Mouse (Mus musculus) layer of hippocampus, postnatal 36 days (tissue): ENCODE results near the gene Plscr4. TPM values are rescaled to one million over a fixed set of nuclear protein-coding genes. Genes with fewer than 3 reads are reported as not detected.
A peak's percentile ranks its signal among the peaks of the same experiment; 100 is the strongest.

Experiments used
- DNase-seq, 2 experiments: peaks; one replicate each; pipeline ENCODE4 v3.0.0; 2022
- total RNA-seq, 2 experiments: library from RNA; stranded (reverse); gene quantifications; 2 replicates each; pipeline ENCODE4 v1.2.3; 2021

The Plscr4 gene
- total RNA-seq: 1 to 10 TPM; 3.0 to 3.6 TPM

DNA sequence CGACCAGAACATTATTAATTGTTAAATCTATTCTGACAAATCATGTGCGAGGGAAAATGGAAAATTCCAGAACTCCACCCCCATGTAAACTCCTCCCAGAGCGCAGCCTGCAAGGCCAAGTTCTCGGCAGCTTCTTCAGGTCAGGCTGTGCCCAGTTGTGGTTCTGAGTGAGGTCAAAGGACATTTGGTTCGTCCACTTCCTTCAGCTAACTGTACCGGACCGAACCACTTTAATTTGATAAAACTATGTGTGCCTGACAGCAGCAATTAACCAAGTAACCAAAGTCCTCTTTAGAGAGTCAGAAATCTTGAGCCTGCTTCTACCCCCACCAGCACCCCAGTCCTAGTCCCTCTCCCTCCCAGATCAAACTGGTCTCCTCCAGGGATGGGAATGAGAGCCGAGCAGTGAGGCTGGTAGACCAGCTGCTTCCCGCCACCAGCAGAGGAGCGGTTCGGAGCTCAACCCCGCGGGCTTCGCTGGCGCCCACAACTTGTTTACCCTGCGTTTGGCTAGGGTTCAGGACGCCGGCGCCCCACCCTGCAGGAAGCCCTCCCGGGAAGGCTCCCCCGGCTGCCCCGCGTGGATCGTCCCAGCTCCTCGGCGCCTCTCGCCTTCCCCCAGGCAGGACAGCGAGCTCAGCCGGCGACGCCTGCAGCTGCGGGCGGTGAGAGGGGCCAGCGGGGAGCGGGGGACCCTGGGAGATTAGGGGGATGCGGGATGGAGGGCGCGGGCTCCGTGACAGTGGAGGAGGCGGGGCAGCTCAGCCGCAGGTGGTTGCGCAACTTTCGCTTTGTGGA lies at the start of gene Plscr4:
Plscr4 (plus strand) TSS at position 113 of the 798 bp plus-strand sequence.
- DNase-seq: peak; percentile 35 to 40

DNA sequence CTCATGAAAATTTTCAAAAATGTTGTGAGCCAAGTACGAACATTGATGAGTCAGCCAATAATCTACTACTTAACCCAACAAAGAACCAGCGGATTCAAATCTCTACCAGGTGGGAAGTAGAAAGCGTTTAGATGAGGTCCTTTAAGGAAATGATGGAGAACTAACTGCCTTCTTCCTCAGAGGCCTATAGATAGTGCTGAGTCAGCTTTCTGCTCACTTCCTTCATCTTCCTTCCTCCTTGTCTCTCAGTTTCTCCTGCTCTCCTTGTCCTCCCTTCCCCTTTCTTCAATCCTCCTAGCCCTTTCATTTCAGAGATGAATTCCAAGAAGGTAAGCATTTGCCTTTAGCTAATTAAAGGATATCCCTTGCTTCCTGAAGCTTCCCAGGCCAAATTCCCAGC lies 46.9 kb upstream of the Plscr4 start:
- DNase-seq: no peak

GRCm38 (mm10) chr9:92412045-92412444 lies 45.1 kb upstream of the Plscr4 start:
- DNase-seq: no peak

DNA sequence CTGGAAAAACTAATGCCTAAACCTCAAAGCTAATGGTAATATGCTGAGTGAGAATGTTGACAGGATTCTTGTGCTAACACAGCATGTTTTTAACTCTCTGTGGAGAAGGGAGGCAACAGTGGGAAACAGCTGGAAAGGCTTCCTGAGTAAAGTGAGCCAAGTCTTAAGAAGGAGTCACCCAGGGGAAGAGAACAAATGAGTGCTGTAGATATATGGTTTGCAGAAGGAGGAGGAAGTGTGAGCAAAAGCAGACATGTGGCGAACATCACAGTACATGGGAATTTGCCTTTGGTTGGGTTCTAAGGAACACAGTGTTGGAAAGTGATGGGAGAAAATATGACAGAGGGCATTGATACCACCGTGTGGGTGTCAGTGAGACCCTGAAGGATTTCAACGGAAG lies 43.5 kb upstream of the Plscr4 start:
- no peak for DNase-seq

DNA sequence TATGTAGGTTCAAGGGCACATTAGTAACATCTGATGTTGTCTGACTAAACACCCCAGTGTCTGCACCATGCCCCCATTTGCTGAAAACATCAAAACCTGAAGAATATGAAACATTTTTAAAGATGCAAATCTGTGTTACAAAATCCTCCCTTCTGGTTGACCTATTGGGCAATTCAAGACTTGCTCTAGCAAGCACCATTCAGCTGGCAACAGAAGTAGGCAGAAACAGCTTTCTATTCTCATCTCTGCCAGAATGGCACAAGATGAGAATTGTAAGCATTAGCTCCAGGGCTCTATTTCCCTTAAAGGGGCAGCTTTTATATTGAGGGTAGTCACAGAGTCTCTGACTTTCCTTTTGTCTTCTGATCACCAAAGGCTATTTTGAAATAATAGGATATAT lies 19.4 kb upstream of the Plscr4 start:
- no peak for DNase-seq

- no peak for DNase-seq
These were observed 15.7 kb upstream of the Plscr4 start for GRCm38 (mm10) chr9:92441468-92441867.

- no peak for DNase-seq
These were observed 12.6 kb upstream of the Plscr4 start for GRCm38 (mm10) chr9:92444536-92444935.

- DNase-seq: no peak
These were observed 568 bp upstream of the Plscr4 start for GRCm38 (mm10) chr9:92456605-92457004.

DNA sequence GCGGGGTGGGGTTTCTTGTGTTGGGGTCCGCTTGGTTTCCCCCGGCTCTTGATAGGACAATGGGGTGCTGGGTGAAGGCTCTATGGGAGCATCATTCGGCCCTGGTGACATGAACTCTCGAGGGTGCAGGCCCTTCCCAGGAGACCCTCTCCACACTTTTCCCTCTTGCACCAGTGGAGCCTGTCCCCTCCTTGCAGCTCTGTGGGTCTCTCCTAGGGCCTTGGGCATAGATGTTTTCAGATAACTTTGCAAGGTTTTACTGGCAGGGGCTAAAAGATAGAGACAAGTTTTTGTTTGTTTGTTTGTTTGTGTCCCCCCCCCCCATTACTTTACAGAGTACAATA lies 858 bp downstream of the Plscr4 start:
- DNase-seq: no peak

GRCm38 (mm10) chr9:92458418-92458817 lies 1.2 kb downstream of the Plscr4 start:
- DNase-seq: no peak

GRCm38 (mm10) chr9:92467724-92468123 lies 10.6 kb downstream of the Plscr4 start:
- no peak for DNase-seq

DNA sequence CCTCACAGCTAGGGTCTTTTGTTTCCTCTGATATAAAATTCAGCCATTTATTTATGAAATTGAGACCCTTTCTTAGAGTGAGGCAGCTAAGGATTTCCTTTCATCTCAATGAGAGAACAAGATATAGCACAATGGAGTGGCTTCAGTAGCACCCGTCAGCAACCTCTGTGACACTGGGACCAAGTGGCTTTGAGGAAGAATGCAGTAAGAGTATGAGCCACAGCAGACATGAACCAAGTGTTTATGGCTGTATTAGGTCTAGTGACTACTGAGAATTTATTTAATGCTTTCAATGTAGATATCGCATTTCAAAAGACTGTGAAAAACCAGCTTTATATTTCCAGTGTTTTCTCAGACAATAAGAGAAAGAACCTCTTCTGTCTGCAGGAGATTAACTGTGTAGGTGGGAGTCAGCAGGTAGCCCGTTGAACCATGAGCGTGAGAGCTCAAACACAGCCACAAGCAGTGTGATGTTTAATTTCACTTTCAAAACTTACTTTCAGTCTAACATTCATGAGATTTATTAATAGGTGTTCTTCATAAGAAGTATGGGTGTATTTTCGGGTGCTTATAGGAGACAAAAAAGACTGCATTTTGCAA lies 15.2 kb downstream of the Plscr4 start:
- DNase-seq: no peak

DNA sequence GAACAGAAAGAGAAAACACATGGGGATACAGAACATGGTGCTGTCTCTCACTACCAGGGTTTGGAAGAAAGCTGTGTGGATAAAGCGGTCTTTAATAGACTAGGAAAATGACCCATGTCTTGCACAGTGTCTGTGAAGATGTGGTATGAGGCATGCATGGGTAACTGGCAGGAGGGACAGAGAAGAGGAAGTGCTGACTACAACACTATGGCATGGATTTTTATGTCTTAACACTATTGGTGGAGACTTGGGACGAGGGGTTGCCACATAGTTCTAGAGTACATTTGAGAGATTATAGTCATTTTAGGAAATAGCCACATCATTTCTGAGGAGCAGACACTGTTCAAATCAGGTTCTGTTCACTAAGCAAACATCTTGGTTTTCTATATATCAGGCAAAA lies 16.0 kb downstream of the Plscr4 start:
- no peak for DNase-seq

DNA sequence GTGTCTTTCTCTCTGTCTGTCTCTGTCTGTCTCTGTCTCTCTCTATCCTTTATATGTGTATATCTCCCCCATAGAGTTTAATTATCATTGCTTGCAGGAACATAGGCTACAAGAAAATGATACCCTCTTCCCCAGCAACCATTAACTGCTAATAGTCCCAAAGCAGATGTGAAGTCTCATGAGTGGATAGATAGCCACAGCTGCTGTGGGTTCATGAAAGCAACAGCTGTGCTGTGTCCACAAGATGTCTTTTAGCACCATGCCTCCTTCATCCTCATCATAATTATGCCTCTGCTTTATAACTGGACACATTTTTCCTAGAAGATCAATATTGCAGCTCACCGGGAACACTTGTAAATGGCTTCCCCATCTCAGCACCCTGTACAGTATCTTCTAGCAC lies 17.1 kb downstream of the Plscr4 start:
- DNase-seq: no peak

DNA sequence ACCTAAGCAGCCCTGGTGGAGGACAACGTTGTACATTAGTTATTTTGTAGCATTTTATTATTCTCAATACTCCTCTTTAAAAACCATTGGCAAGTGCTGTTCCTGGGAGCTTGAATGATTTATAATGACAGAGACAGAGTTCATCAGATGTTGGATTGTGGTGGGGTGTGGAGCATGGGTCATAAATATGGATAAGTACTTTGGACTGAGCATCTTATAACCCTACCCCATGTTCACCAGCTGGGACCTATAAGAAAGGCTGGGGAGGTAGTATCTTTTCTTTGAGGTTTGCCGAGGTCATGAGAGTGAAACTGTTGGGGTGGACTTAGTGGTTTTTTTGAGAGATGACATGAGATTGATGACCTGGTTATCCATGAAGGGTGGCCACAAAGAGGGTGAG lies 24.5 kb downstream of the Plscr4 start:
- no peak for DNase-seq

GRCm38 (mm10) chr9:92482551-92482950 lies 25.4 kb downstream of the Plscr4 start:
- DNase-seq: no peak

- no peak for DNase-seq
These were observed 27.6 kb downstream of the Plscr4 start for GRCm38 (mm10) chr9:92484710-92485267.

GRCm38 (mm10) chr9:92489857-92490256 lies 32.7 kb downstream of the Plscr4 start:
- DNase-seq: no peak

GRCm38 (mm10) chr9:92490319-92490718 lies 33.1 kb downstream of the Plscr4 start:
- DNase-seq: no peak

GRCm38 (mm10) chr9:92491274-92491673 lies 34.1 kb downstream of the Plscr4 start:
- no peak for DNase-seq

DNA sequence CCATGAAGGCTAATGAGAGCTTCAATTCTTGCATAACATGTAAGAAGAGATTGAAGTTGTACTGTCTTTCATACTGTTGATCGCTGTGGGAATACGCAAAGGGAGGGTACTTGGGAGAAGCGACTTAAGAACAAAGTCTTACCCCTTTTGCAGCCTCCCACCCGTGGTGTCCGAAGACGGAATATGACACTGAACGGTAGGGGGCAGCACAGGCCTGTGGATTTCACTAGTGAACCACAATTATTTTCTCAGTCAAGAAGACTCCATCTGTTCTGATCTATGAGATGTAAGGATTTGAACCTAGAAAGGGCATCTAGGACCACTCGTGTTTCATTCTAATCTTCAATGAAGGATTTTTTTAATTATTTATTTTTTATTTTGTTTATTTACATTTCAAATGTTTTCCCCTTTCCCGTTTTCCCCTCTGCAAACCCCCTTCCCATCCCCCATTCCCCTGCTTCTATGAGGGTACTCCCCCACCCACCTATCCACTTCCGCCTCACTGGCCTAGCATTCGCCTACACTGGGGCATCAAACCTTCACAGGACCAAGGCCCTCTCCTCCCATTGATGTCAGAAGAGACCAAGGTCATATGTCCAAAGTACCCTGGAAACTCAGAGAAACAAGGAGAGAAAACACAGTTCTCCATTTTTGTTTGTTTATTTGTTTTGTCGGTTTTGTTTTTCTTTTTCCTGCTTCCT lies 42.7 kb downstream of the Plscr4 start:
- DNase-seq: peak; percentile 74 to 85

GRCm38 (mm10) chr9:92504256-92504655 lies 47.1 kb downstream of the Plscr4 start:
- no peak for DNase-seq

DNA sequence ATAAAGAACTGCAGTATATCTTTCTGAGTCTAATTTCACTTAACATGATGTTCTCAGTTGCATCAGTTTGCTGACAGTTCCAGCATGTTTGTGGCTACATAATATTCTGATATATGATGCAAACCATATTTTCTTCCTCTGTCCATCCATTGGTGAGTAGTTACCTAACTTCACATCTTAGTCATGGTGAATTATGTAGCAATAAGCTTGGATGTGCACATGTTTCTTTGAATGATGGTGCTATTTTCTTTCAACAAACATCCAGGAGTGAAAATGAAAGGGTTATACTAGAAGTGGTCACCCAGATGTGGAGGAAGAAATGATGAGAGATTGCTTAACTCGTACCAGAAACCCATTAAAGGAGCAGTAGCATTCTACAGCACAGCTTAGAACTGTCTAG lies 47.7 kb downstream of the Plscr4 start:
- DNase-seq: no peak
